Mouse (Mus musculus) bone marrow, adult 2 months (tissue): ENCODE results near the gene Taf3.

Experiments used
- CTCF ChIP-seq: fragments of 200-500 bp; IDR thresholded peaks from 2 replicates; pipeline ENCODE4 v1.5.1; 2011; ENCODE audit warnings: low read length, control low read depth; ENCODE audit not compliant: control insufficient read depth, insufficient read depth
- POLR2A ChIP-seq: fragments of 200-500 bp; IDR thresholded peaks from 2 replicates; pipeline ENCODE4 v1.6.1; 2011; ENCODE audit warnings: low read depth, mild to moderate bottlenecking, control low read depth, low read length, borderline replicate concordance; ENCODE audit not compliant: control insufficient read depth

DNA sequence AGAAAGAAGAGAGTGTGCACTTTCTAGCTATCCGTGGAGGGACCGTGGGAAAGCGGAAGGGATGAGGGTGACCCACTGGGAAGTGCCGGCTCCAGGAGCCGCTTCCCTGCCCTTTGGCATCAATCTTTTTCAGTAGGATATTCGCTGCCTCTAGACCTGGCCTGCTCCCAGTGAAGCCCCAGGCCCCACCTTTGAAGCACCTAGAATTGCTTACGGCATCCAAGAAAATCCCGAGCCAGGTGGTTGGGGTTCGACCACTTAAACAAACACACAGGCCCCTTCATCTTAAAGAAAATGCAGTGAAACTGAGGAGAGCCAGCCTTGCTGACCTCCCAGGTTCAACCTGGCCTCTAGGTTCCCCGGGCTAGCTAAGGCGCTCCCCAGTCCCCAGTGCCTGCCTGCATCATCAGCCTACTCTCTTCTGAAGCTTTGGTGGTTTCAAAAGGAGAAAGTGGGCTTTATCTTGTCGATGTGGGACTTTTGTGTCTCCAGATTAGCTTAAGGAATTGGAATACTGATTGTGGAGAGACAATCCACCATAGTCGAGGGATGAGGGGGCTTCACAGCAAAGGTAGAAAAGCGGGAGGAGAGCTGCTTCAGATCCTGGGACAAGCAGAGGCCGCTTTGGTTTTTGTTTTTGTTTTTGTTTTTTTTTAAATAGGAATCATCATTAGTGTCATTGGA lies 163.7 kb downstream of the Taf3 start:
- TF ChIP-seq CTCF (no peak), POLR2A (no peak)
